Mouse (Mus musculus): ENCODE measurements at regions not wholly inside any gene's neighbourhood (a gene's known extent, or its start where the extent isn't known, plus 50 kb on each side); places are given as distances from the start of the nearest gene placed in this dataset.

DNA sequence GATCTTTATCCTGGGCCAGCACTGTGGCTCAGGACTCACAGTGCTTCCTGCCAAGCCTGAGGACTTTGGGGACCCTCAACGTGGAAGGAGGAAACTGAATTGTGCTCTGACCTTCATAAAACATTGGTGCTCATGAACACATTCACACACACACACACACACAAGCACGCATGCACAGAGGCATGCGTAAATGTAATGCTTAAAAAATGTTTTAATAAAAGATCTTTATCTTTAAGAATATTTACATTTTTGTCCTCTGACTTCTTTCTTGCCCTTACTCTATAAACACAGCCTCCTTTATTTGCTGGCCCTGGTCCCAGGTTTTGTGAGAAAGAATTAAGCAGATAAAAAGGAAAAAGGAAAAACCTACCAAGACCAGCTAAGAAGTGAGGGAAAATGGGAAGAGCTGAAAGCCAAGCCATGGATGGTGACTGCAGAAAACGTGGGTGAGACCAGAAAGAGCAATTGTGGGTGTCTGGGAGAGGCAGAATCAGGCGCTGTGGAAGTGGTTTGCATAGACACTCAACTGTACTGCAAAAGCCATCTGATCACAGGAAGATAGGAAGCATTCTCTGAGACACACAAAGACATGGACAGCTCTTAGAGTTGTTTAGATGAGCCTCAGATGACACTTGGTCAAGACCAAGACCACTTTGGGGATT lies 56.7 kb upstream of the Spats2l start:
- Histone ChIP-seq H3K9me3 (replicated peaks; ENCODE audit: control insufficient read depth, insufficient read depth, low read length, poor library complexity, severe bottlenecking) (no peaks in the 10 kb centered on the region), H3K36me3 (ENCODE audit: control insufficient read depth, insufficient read depth, low read length, poor library complexity, severe bottlenecking) (no peaks in the 10 kb centered on the region), H3K9ac (ENCODE audit: low read depth, poor library complexity, severe bottlenecking) (no peak overlapping the region), H3K27ac (ENCODE audit: insufficient read depth, low read length) (no peak overlapping the region), H3K27me3 (ENCODE audit: control insufficient read depth, insufficient read depth, low read length, poor library complexity, severe bottlenecking) (no peaks in the 10 kb centered on the region), H3K4me3 (ENCODE audit: low read depth, low read length) (no peak overlapping the region), H3K4me1 (ENCODE audit: control insufficient read depth, insufficient read depth, low read length) (no peaks in the 10 kb centered on the region)
- TF ChIP-seq POLR2A (IDR thresholded peaks at IDR 0.05; ENCODE audit: insufficient read depth, low read length), result no peak
- TF ChIP-seq CTCF (IDR thresholded peaks at IDR 0.05; ENCODE audit: low read depth, low read length), result no peak
- no peak for TF ChIP-seq EP300 (IDR thresholded peaks at IDR 0.05; ENCODE audit: insufficient read depth, low read depth, low read length)

DNA sequence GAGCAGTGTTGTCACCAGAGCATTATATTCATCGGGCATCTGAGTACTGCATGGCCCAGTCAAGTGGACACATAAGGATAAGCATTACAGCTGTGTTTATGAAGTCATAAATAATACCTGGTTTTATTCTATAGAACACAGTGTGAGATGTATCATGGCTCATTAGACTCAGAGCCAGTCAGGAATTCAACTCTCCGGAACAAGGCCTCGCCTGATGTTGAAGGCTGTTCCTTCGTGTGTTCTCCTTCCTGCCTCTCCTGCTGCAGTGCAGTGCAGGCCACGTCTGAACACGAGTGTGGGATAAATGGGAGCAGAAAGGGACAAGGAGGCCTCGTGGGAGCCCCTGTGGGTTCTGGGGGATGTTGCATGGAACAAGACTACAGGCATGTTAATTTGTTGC lies 55.6 kb upstream of the Spats2l start:
- Histone ChIP-seq H3K9me3 (replicated peaks; ENCODE audit: control insufficient read depth, insufficient read depth, low read length, poor library complexity, severe bottlenecking) (no peaks in the 10 kb centered on the region), H3K4me3 (ENCODE audit: low read depth, low read length) (no peak overlapping the region), H3K4me1 (ENCODE audit: control insufficient read depth, insufficient read depth, low read length) (no peaks in the 10 kb centered on the region), H3K9ac (ENCODE audit: low read depth, poor library complexity, severe bottlenecking) (no peak overlapping the region), H3K36me3 (ENCODE audit: control insufficient read depth, insufficient read depth, low read length, poor library complexity, severe bottlenecking) (no peaks in the 10 kb centered on the region), H3K27me3 (ENCODE audit: control insufficient read depth, insufficient read depth, low read length, poor library complexity, severe bottlenecking) (no peaks in the 10 kb centered on the region), H3K27ac (ENCODE audit: insufficient read depth, low read length) (no peak overlapping the region)
- no peak for TF ChIP-seq CTCF (IDR thresholded peaks at IDR 0.05; ENCODE audit: low read depth, low read length)
